Mouse (Mus musculus): Measurements from ENCODE around the gene Tmem196. TPM values are rescaled to one million over a fixed set of nuclear protein-coding genes. Genes with fewer than 3 reads are reported as not detected.
"Not testable (repeated sequence)": the region's sequence is repeated elsewhere in the genome, so short reads cannot be mapped to it uniquely, and the experiment has no call there.

Tmem196 gene
- 13.2 and 14.4 TPM in 2 replicates for polyA plus RNA-seq (2015; fragmentation: Nextera tagmentation; extraction: Ambion mirVana)

DNA sequence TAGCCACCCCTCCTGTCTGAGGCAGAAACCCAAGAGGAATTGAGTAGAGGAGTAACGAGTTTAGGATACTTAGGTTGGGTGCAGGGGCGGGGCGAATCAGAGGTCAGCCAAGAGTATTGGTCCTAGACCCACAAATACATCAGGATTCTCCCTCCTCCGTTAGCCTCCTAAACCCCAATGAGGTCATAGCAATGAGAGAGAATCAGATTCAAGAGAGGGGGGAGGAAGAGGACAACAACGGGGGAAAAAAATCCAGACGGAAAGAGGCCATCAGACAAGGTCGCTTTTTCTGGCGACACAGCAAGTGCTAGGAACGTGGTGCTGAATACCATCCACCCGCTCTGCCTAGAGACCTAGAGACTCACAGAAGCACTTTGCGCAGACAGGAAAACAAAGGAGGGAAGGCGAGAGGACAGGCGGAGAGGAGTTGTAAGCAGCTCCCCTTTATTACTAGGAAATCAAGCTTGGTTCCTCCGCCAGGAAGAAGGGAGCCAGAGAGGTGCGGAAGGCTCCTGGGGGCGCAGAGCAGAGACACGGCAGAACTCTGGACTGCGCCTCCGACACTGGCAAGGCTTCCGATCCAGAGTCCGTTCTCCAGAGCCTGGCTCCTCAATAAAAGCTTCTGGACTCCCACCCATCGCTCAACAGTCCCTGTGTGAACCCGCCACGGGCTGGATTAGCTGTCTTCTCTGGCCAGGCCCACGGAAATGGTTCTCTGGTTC is at the start of gene Tmem196:
TSS of gene Tmem196 (plus strand) at position 234 of the 722 bp plus-strand sequence.
- 3% methylated on average over 25 of the region's 25 CpGs for WGBS
- H3K27me3 ChIP-seq = no peaks in the 10 kb centered on the region
- peak; percentile 89 for ATAC-seq (ENCODE audit: low FRiP score, low read depth)
- peak within 1 kb of the TSS; percentile 79 for H3K4me3 ChIP-seq
- H3K4me1 ChIP-seq (replicated peaks) = 0 out of 2 replicates have a peak, but pooled peaks cover 9% of the 10 kb centered on the region
- peak within 1 kb of the TSS; percentile 93 for H3K4me2 ChIP-seq
- no peaks in the 10 kb centered on the region for H3K9me3 ChIP-seq
- H3K36me3 ChIP-seq = no peaks in the 10 kb centered on the region
- H3K27ac ChIP-seq (replicated peaks) = peak within 1 kb of the TSS; percentile 77
- peak within 1 kb of the TSS; percentile 70 for H3K9ac ChIP-seq

- Histone ChIP-seq H3K4me2 (peak overlapping the region; percentile 93), H3K27ac (replicated peaks) (peak overlapping the region; percentile 77), H3K9ac (peak overlapping the region; percentile 70), H3K4me3 (peak overlapping the region; percentile 79), H3K27me3 (no peaks in the 10 kb centered on the region), H3K9me3 (no peaks in the 10 kb centered on the region), H3K36me3 (no peaks in the 10 kb centered on the region), H3K4me1 (replicated peaks) (0 out of 2 replicates have a peak, but pooled peaks cover 9% of the 10 kb centered on the region)
- 1% methylated on average over 14 of the region's 14 CpGs for WGBS
- peak; percentile 77 for ATAC-seq (ENCODE audit: low FRiP score, low read depth)
Measured at GRCm38 (mm10) chr12:119946311-119946692, 680 bp downstream of the Tmem196 start.

DNA sequence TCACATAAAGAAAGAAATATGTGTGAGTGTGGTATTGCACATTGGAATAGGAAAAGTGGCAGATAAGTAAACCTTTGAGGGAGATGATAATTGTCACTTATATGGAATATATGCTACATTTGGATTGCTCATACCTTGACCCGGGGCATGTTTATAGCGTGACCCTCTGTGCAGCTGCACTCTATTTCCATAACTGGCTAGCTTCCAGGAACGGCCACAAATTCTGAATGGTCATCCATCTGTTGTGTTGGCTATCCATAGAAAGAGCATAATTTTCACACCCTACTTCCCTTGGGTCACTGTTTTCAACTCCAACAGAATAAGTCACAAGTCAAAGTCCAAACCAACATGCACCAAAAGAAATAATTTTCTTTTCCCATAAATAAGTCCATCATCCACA is 11.4 kb downstream of the Tmem196 start:
- Histone ChIP-seq H3K4me1 (replicated peaks) (no peaks in the 10 kb centered on the region), H3K27me3 (no peaks in the 10 kb centered on the region), H3K4me3 (no peak overlapping the region), H3K27ac (replicated peaks) (no peak overlapping the region), H3K4me2 (no peak overlapping the region), H3K9ac (no peak overlapping the region), H3K36me3 (no peaks in the 10 kb centered on the region), H3K9me3 (no peaks in the 10 kb centered on the region)
- WGBS = 50% methylated on average over 3 of the region's 3 CpGs
- no peak for ATAC-seq (ENCODE audit: low FRiP score, low read depth)

DNA sequence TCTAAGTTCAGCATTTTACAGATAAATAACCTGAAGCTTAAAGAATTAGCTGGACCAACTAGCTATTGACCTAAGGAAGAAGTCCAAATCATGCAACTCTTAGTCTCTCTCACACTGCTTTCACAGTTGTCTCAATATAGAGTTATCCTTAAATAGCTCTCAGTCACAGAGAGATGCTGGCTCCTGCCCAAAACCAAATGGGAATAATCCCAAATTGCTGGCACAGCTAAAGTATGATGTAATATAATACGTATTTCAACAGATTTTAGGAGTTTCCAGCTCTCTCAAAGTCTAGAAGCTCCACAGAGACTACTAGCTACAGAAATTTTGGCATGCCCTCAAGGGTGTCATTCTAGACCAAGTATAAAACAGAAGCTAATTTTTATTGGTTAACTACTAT is 15.1 kb downstream of the Tmem196 start:
- H3K9ac ChIP-seq = no peak overlapping the region
- no peaks in the 10 kb centered on the region for H3K4me1 ChIP-seq (replicated peaks)
- no peak overlapping the region for H3K4me3 ChIP-seq
- no peaks in the 10 kb centered on the region for H3K9me3 ChIP-seq
- 59% methylated on average over 1 of the region's 1 CpGs for WGBS
- no peak overlapping the region for H3K27ac ChIP-seq (replicated peaks)
- H3K4me2 ChIP-seq = no peak overlapping the region
- ATAC-seq (ENCODE audit: low FRiP score, low read depth) = no peak
- no peaks in the 10 kb centered on the region for H3K27me3 ChIP-seq
- H3K36me3 ChIP-seq = no peaks in the 10 kb centered on the region

GRCm38 (mm10) chr12:119965373-119965772 is 19.8 kb downstream of the Tmem196 start:
- ATAC-seq (ENCODE audit: low FRiP score, low read depth) = no peak
- Histone ChIP-seq H3K27me3 (no peaks in the 10 kb centered on the region), H3K4me1 (replicated peaks) (no peaks in the 10 kb centered on the region), H3K36me3 (no peaks in the 10 kb centered on the region), H3K4me2 (no peak overlapping the region), H3K27ac (replicated peaks) (no peak overlapping the region), H3K9ac (no peak overlapping the region), H3K4me3 (no peak overlapping the region), H3K9me3 (no peaks in the 10 kb centered on the region)

- no peaks in the 10 kb centered on the region for H3K27me3 ChIP-seq
- no peak overlapping the region for H3K9ac ChIP-seq
- no peak overlapping the region for H3K27ac ChIP-seq (replicated peaks)
- H3K36me3 ChIP-seq = no peaks in the 10 kb centered on the region
- no peak overlapping the region for H3K4me2 ChIP-seq
- H3K4me3 ChIP-seq = no peak overlapping the region
- H3K4me1 ChIP-seq (replicated peaks) = no peaks in the 10 kb centered on the region
- no peak for ATAC-seq (ENCODE audit: low FRiP score, low read depth)
- H3K9me3 ChIP-seq = no peaks in the 10 kb centered on the region
Measured at GRCm38 (mm10) chr12:119970068-119970467, 24.4 kb downstream of the Tmem196 start.

GRCm38 (mm10) chr12:119981731-119982130 is 36.1 kb downstream of the Tmem196 start:
- H3K36me3 ChIP-seq = no peaks in the 10 kb centered on the region
- no peak overlapping the region for H3K4me3 ChIP-seq
- H3K27me3 ChIP-seq = no peaks in the 10 kb centered on the region
- no peaks in the 10 kb centered on the region for H3K9me3 ChIP-seq
- 0% methylated on average over 2 of the region's 2 CpGs for WGBS
- no peak overlapping the region for H3K27ac ChIP-seq (replicated peaks)
- H3K4me1 ChIP-seq (replicated peaks) = no peaks in the 10 kb centered on the region
- no peak overlapping the region for H3K9ac ChIP-seq
- ATAC-seq (ENCODE audit: low FRiP score, low read depth) = no peak
- no peak overlapping the region for H3K4me2 ChIP-seq

- no peak for ATAC-seq (ENCODE audit: low FRiP score, low read depth)
- WGBS = 86% methylated on average over 1 of the region's 1 CpGs
- Histone ChIP-seq H3K9ac (no peak overlapping the region), H3K4me3 (no peak overlapping the region), H3K27me3 (no peaks in the 10 kb centered on the region), H3K4me2 (no peak overlapping the region), H3K27ac (replicated peaks) (no peak overlapping the region), H3K9me3 (no peaks in the 10 kb centered on the region), H3K4me1 (replicated peaks) (no peaks in the 10 kb centered on the region), H3K36me3 (no peaks in the 10 kb centered on the region)
Measured at GRCm38 (mm10) chr12:119998267-119998666, 52.6 kb downstream of the Tmem196 start.

- Histone ChIP-seq H3K9ac (no peak overlapping the region), H3K9me3 (no peaks in the 10 kb centered on the region), H3K27ac (replicated peaks) (no peak overlapping the region), H3K4me2 (no peak overlapping the region), H3K4me1 (replicated peaks) (no peaks in the 10 kb centered on the region), H3K27me3 (no peaks in the 10 kb centered on the region), H3K4me3 (no peak overlapping the region), H3K36me3 (no peaks in the 10 kb centered on the region)
- no peak for ATAC-seq (ENCODE audit: low FRiP score, low read depth)
Measured at GRCm38 (mm10) chr12:120004280-120004679, 58.7 kb downstream of the Tmem196 start.

DNA sequence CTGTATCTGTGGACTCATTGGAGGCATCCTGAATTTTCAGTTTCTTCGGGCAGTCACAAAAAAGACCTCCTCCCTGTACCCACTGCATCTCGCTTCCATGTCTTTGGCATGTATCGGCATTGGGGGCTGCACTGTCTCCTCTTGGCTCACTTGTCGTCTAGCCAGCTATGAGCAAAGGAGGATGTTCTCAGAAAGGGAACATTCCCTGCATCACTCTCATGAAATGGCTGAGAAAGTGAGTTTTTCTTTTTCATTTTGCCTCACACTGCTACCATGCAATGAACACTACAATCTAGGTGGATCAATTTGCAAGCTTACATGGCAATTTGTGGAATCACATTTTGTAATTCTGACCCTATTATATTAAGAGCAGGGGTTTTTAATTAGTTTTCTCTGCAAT is 69.1 kb downstream of the Tmem196 start:
- H3K9me3 ChIP-seq = no peaks in the 10 kb centered on the region
- peak; percentile 61; the same call in 1 of the 2 replicates for ATAC-seq (ENCODE audit: low FRiP score, low read depth)
- peak overlapping the region; percentile 53 for H3K27ac ChIP-seq (replicated peaks)
- no peak overlapping the region for H3K4me2 ChIP-seq
- H3K9ac ChIP-seq = no peak overlapping the region
- H3K27me3 ChIP-seq = no peaks in the 10 kb centered on the region
- H3K4me1 ChIP-seq (replicated peaks) = no peaks in the 10 kb centered on the region; the same call in 1 of the 2 replicates
- H3K4me3 ChIP-seq = no peak overlapping the region
- WGBS = 35% methylated on average over 4 of the region's 4 CpGs
- H3K36me3 ChIP-seq = no peaks in the 10 kb centered on the region

DNA sequence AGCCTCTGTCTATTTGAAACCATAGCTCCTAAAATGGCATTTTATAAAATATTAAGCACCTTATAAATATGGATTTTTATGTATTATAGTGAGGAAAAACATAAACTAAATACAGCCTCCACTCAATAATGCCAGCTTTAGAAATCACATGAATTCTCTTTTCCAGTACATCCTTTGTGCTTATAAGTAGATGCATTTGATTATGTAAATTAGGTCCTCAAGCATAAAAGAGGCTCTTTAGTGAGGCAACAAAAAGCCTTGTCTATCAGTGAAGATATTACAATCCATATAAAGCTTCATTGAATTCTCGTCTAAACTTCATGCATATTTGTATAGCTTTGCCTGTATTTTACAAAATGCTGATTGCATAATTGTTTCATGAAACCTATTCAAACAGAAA is 69.6 kb downstream of the Tmem196 start:
- Histone ChIP-seq H3K27ac (replicated peaks) (no peak overlapping the region), H3K9ac (no peak overlapping the region), H3K4me2 (no peak overlapping the region), H3K4me1 (replicated peaks) (no peaks in the 10 kb centered on the region; the same call in 1 of the 2 replicates), H3K36me3 (no peaks in the 10 kb centered on the region), H3K9me3 (no peaks in the 10 kb centered on the region), H3K27me3 (no peaks in the 10 kb centered on the region), H3K4me3 (no peak overlapping the region)
- ATAC-seq (ENCODE audit: low FRiP score, low read depth) = no peak
- WGBS = 4% methylated on average over 1 of the region's 1 CpGs

DNA sequence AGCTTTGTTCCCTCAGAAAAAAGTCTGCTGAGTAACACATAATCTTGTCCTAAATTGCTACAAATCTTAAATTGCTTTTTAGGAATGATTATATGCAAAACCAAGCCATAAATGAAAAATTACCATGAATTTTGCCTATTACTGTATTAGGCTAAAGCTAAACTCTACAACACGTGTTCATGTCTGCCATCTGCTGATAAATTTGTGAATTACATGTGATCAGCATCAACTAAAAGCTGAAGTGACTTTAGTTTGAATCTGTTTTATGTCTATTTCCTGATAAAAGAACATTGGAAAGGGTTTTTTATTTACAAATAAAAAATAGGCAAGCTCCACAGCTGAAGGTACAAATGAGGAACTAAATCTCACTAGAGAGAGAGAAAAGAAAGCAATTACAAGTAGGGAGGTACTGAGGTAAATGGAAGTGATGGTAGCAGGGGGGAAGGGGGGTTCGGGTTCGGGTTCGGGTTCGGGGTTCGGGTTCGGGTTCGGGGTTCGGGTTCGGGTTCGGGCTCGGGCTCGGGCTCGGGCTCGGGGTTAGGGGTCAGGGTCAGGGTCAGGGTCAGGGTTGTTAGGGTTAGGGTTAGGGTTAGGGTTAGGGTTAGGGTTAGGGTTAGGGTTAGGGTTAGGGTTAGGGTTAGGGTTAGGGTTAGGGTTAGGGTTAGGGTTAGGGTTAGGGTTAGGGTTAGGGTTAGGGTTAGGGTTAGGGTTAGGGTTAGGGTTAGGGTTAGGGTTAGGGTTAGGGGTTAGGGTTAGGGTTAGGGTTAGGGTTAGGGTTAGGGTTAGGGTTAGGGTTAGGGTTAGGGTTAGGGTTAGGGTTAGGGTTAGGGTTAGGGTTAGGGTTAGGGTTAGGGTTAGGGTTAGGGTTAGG is 82.7 kb downstream of the Tmem196 start:
- H3K4me1 ChIP-seq (replicated peaks); H3K27ac ChIP-seq (replicated peaks); H3K9ac ChIP-seq; ATAC-seq (ENCODE audit: low FRiP score, low read depth); H3K9me3 ChIP-seq; H3K4me3 ChIP-seq; H3K4me2 ChIP-seq; H3K27me3 ChIP-seq; H3K36me3 ChIP-seq: not testable (repeated sequence)
- 88% methylated on average over 15 of the region's 15 CpGs for WGBS
